ENCODE assay signal across 20 mouse cellular contexts in genomic region chr8:83639649-83640048, GRCm38 (mm10).
"Had no signal": no experiment of that assay in that cellular context is flagged by ENCODE, and none has a peak within 500 bp of the region (broad histone marks: within the 10 kb centered on the region; RNA-seq: fewer than 3 reads in every experiment).

No protein-coding gene starts in this region.

- ATAC-seq: liver, postnatal 0 days; lung, postnatal 0 days; midbrain, embryonic 16.5 days had no signal

- H3K9ac ChIP-seq: liver, embryonic 15.5 days; liver, postnatal 0 days; lung, embryonic 15.5 days; midbrain, embryonic 12.5 days; neural tube, embryonic 13.5 days; neural tube, embryonic 15.5 days had no signal

- H3K27ac ChIP-seq: liver, embryonic 15.5 days; lung, embryonic 15.5 days; macrophage; midbrain, embryonic 10.5 days; midbrain, embryonic 12.5 days; neural tube, embryonic 13.5 days; neural tube, embryonic 15.5 days had no signal

- H3K4me1 ChIP-seq: liver, embryonic 15.5 days; lung, embryonic 15.5 days; midbrain, embryonic 10.5 days; midbrain, embryonic 12.5 days; neural tube, embryonic 13.5 days; neural tube, embryonic 15.5 days had no signal

- DNase-seq: liver, postnatal 0 days; lung, adult 2 months; lung, postnatal 14 days; lung, postnatal 36 days; midbrain, embryonic 14.5 days; right cerebral cortex, postnatal 14 days; spleen, adult 18-20 months; thymus, adult 18-20 months; thymus, postnatal 14 days; thymus, postnatal 4 days had no signal

- H3K27me3 ChIP-seq: lung, embryonic 15.5 days; midbrain, embryonic 12.5 days; neural tube, embryonic 13.5 days; neural tube, embryonic 15.5 days had no signal

- H3K4me3 ChIP-seq: liver, embryonic 15.5 days; lung, embryonic 15.5 days; midbrain, embryonic 10.5 days; midbrain, embryonic 12.5 days; myocyte; neural tube, embryonic 13.5 days; neural tube, embryonic 15.5 days had no signal

- H3K9me3 ChIP-seq: liver, embryonic 15.5 days; lung, embryonic 15.5 days; neural tube, embryonic 15.5 days had no signal

- H3K36me3 ChIP-seq: liver, embryonic 15.5 days; lung, embryonic 15.5 days; midbrain, embryonic 10.5 days; midbrain, embryonic 12.5 days; neural tube, embryonic 13.5 days; neural tube, embryonic 15.5 days had no signal
